Mouse (Mus musculus) lung, embryonic 14.5 days (tissue): ENCODE results near the gene Crtc2. TPM values are rescaled to one million over a fixed set of nuclear protein-coding genes. Genes with fewer than 3 reads are reported as not detected.
"Not testable (repeated sequence)": the region's sequence is repeated elsewhere in the genome, so short reads cannot be mapped to it uniquely, and the experiment has no call there.

Experiments
- ATAC-seq: fragments of 200-750 bp; cut with Nextera tagmentation; 2 replicates; pipeline ENCODE4 v1.8.0; 2017; ENCODE audit warnings: mild to moderate bottlenecking, moderate TSS enrichment, moderate library complexity; ENCODE audit not compliant: insufficient read depth
- DNase-seq: peaks from one replicate; pipeline ENCODE4 v3.0.0-alpha.2; 2015
- H3K27ac ChIP-seq: fragments of 300-500 bp; sonication (generic); 2 replicates; pipeline ENCODE4 v1.5.1; 2014; ENCODE audit warnings: low read depth, mild to moderate bottlenecking, moderate library complexity
- H3K27me3 ChIP-seq: fragments of 300-500 bp; sonication (generic); 2 replicates; pipeline ENCODE4 v1.6.1; 2014; ENCODE audit warnings: low read length, control low read depth; ENCODE audit not compliant: insufficient read depth
- H3K36me3 ChIP-seq: fragments of 300-500 bp; sonication (generic); 2 replicates; pipeline ENCODE4 v1.6.1; 2014; ENCODE audit warnings: control low read depth; ENCODE audit not compliant: insufficient read depth
- H3K4me1 ChIP-seq: fragments of 300-500 bp; sonication (generic); 2 replicates; pipeline ENCODE4 v1.6.1; 2014; ENCODE audit warnings: antibody characterized with exemption, control low read depth; ENCODE audit not compliant: insufficient read depth
- H3K4me2 ChIP-seq: fragments of 300-500 bp; sonication (generic); 2 replicates; pipeline ENCODE4 v1.6.1; 2014; ENCODE audit warnings: mild to moderate bottlenecking
- H3K4me3 ChIP-seq: fragments of 300-500 bp; sonication (generic); 2 replicates; pipeline ENCODE4 v1.5.1; 2014; ENCODE audit warnings: low read depth, low read length
- H3K9ac ChIP-seq: fragments of 300-500 bp; sonication (generic); 2 replicates; pipeline ENCODE4 v1.6.1; 2014
- H3K9me3 ChIP-seq: fragments of 300-500 bp; sonication (generic); 2 replicates; pipeline ENCODE4 v1.6.1; 2016; ENCODE audit warnings: low read depth, low read length, control low read depth
- CTCF ChIP-seq: IDR thresholded peaks from 2 replicates; pipeline ENCODE4 v1.5.1; 2016; ENCODE audit warnings: antibody characterized with exemption, low read depth
- WGBS: fragments of 180-500 bp; shearing (Covaris S2); extraction: QIAGEN DNeasy Blood & Tissue Kit; methylation state at CpG from one replicate; pipeline ENCODE4 v1.1.7; 2014; 5-methylcytosine and 5-hydroxymethylcytosine counted together
- polyA plus RNA-seq: library from polyadenylated mRNA; unstranded; fragments of >200 nt; fragmentation: Nextera tagmentation; extraction: Ambion mirVana; gene quantifications from 2 replicates; pipeline ENCODE4 v1.2.1, GENCODE M21; 2014

Gene Crtc2
- polyA plus RNA-seq, 1 experiment from 2014 or later = 19.3 TPM

DNA sequence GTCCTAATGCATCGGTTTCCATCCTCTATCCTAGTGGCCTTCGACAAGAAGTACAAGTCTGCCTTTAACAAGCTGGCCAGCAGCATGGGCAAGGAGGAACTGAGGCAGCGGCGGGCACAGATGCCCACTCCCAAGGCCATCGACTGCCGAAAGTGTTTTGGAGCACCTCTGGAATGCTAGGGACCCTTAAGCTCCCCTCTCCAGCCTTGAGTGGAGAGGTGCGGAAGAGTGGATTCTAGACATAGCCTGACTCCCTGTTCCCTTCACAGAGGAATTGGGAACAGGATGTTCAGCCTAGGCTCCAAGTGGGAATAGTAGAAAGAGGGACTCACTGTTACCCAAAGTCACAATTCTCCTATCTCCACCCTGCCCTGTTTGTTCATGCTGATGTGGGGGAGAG lies 25.8 kb downstream of the Crtc2 start:
- 94% methylated on average over 7 of the region's 7 CpGs for WGBS
- Histone ChIP-seq H3K27ac (no peak overlapping the region), H3K4me1 (no peaks in the 10 kb centered on the region), H3K36me3 (peaks cover 52% of the 10 kb centered on the region), H3K9ac (no peak overlapping the region), H3K9me3 (no peaks in the 10 kb centered on the region), H3K27me3 (no peaks in the 10 kb centered on the region), H3K4me2 (no peak overlapping the region), H3K4me3 (no peak overlapping the region)
- DNase-seq (no peak), ATAC-seq (no peak)
- TF ChIP-seq CTCF = no peak

DNA sequence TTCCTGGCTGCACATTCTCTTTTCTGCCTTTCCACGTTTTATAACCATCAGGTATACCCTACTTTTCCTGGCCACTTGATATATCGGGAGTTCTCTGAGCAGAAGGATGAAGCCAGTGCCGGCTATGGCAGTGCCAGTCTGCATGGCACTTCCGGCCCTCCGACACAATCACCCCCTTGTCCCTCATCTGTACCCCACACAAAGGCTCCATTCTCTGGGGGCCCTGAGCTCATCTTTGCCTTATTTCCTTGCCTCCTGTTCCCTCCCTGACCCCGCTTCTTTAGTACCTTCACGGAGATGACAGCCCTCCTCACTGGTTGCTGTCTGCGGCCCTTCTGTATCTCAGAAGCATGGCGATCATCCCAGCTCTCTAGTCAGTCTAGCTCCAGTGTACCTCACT lies 26.7 kb downstream of the Crtc2 start:
- Histone ChIP-seq H3K27ac (no peak overlapping the region), H3K4me2 (no peak overlapping the region), H3K27me3 (no peaks in the 10 kb centered on the region), H3K4me3 (no peak overlapping the region), H3K4me1 (no peaks in the 10 kb centered on the region), H3K9ac (no peak overlapping the region), H3K36me3 (peaks cover 42% of the 10 kb centered on the region), H3K9me3 (no peaks in the 10 kb centered on the region)
- DNase-seq (no peak), ATAC-seq (no peak)
- TF ChIP-seq CTCF = no peak
- 87% methylated on average over 9 of the region's 9 CpGs for WGBS

DNA sequence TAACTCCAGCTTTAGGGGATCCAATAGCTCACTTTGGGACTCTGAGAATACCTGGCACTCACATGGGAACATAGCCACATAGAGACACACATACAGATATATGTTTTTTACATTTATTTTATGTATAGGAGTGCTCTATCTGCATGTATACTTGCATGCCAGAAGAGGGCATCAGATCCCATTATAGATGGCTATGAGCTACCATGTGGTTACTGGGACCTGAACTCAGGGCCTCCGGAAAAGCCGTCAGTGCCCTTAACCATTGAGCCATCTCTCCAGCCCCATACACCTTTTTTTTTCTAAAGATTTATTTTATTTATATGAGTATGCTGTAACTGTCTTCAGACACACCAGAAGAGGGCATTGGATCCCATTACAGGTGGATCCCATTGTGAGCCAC lies 30.2 kb downstream of the Crtc2 start:
- no peak for ATAC-seq
- 98% methylated on average over 2 of the region's 2 CpGs for WGBS

DNA sequence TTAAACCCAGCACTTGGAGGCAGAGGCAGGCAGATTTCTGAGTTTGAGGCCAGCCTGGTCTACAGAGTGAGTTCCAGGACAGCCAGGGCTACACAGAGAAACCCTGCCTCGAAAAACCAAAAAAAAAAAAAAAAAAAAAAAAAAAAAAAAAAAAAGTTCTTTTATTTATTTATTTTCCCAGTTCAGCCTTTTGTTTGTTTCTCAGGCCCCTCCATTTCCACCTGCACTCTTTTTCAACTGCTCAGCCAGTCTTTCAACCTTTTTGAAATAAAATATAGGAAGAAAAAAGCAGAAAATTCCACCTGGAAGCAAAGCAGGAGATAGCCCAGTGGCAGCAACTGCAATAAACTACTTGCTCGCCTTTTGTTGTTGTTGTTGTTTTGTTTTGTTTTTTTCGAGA lies 35.4 kb downstream of the Crtc2 start:
- not testable (repeated sequence) for ATAC-seq, H3K36me3 ChIP-seq, H3K27ac ChIP-seq

More for the DNA sequence above, 30.2 kb downstream of the Crtc2 start:
- no peaks in the 10 kb centered on the region for H3K9me3 ChIP-seq
- TF ChIP-seq CTCF = no peak
- H3K27ac ChIP-seq = no peak overlapping the region
- H3K4me3 ChIP-seq = no peak overlapping the region
- peaks cover 14% of the 10 kb centered on the region; the same call in 1 of the 2 replicates for H3K36me3 ChIP-seq
- no peak overlapping the region for H3K4me2 ChIP-seq
- no peaks in the 10 kb centered on the region for H3K4me1 ChIP-seq
- H3K9ac ChIP-seq = no peak overlapping the region
- no peaks in the 10 kb centered on the region for H3K27me3 ChIP-seq
- DNase-seq = no peak

DNA sequence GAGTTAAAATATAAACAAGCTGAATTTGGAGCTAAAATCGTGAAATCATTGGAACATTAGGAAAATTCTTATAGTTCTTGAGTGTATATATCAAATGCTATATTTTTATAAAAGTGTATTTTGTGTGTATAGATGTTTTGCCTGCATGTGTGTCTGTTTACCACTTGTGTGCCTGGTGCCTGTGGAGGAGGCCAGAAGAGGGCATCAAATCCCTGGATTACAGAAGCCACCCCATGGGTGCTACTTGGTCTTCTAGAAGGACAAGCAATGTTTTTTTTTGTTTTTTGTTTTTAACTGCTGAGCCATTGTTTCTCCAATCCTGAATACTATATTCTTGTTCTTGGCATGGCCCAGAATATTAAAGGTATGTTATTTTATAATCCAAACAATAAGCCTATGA lies 36.6 kb downstream of the Crtc2 start:
- H3K4me3 ChIP-seq = no peak overlapping the region
- H3K4me2 ChIP-seq = no peak overlapping the region
- no peak for TF ChIP-seq CTCF
- no peaks in the 10 kb centered on the region for H3K36me3 ChIP-seq
- no peak for DNase-seq
- H3K4me1 ChIP-seq = peaks cover 9% of the 10 kb centered on the region; the same call in 1 of the 2 replicates
- 86% methylated on average over 1 of the region's 1 CpGs for WGBS
- no peaks in the 10 kb centered on the region for H3K27me3 ChIP-seq
- no peaks in the 10 kb centered on the region for H3K9me3 ChIP-seq
- H3K27ac ChIP-seq = no peak overlapping the region
- ATAC-seq = no peak
- no peak overlapping the region for H3K9ac ChIP-seq

More for the DNA sequence above, 35.4 kb downstream of the Crtc2 start:
- WGBS = 63% methylated on average over 2 of the region's 3 CpGs
- H3K9me3 ChIP-seq, H3K9ac ChIP-seq, H3K4me3 ChIP-seq, DNase-seq, H3K27me3 ChIP-seq, H3K4me2 ChIP-seq, H3K4me1 ChIP-seq: not testable (repeated sequence)

DNA sequence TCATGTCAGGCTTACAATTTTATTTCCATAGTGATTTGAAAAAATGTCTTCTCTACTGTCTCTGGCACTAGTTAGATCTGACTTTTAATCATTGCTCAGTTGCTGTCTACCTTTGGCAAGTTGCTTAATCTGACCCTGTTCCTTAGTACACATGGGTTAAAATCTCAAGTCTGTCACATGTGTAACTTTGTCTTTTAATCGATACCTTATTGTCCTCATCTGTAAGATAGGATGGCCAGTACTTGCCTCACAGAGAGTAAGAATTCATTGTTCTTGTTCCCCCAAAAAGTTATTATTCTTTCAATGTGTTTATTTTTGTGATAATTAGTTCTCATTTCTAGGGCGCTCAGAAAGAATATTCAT lies 38.0 kb downstream of the Crtc2 start:
- Histone ChIP-seq H3K36me3 (peaks cover 8% of the 10 kb centered on the region; the same call in 1 of the 2 replicates), H3K4me2 (peak overlapping the region; percentile 57), H3K9me3 (no peaks in the 10 kb centered on the region), H3K4me1 (peaks cover 9% of the 10 kb centered on the region; the same call in 1 of the 2 replicates), H3K27me3 (no peaks in the 10 kb centered on the region), H3K9ac (peak overlapping the region; percentile 55), H3K4me3 (peak overlapping the region; percentile 89), H3K27ac (peak overlapping the region; percentile 87)
- no peak for TF ChIP-seq CTCF
- 33% methylated on average over 2 of the region's 2 CpGs for WGBS
- no peak for ATAC-seq
- DNase-seq = no peak

DNA sequence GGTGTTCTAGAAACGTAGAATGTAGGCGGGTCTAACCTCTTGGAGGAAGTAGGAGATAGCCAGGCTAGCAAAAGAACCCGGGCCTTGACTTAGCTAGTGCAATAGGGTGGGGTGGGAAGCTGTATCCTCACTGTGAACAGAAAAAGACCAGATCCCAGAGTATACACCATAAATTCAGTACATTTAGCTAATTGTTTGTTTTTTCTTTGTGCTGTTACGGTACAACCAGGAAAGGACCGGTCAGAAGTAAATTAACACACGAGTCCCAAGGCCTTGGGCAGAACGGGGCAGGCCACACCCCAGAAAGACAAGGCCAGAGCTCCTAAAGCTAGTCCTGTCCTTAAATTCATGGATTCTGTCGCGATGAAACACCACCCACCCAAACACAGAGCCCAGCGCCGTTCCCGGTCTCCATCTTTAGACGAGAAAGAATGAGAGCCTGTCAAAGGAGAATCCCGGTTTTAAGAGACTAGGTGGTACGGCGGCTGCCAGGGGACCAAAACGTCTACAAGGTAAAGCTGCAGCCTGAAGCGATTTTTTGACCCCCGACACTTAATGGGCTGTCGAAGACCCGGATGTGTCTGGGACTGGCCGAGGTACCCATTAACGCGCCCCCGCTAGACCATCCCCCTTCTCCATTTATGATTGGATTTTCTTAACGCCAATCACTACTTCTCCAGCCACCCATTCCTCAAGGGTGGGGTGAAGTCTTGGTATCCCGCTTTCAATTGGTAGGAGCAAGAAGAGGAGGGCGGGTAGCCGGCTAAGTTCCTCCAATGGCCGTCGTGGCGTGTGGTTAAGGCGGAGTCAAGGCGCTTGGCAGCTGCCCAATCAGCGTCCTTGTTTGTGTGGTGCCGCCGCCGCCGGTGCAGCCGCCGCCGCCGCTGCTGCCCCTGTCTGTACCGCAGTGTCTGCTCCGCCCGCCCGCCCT lies 38.6 kb downstream of the Crtc2 start, which contains the start of gene Gatad2b:
TSS of gene Gatad2b (plus strand) at position 834 of the 931 bp plus-strand sequence.
- Histone ChIP-seq H3K9me3 (no peaks in the 10 kb centered on the region), H3K27ac (peak within 1 kb of the TSS; percentile 96), H3K36me3 (peaks cover 8% of the 10 kb centered on the region; the same call in 1 of the 2 replicates), H3K27me3 (no peaks in the 10 kb centered on the region), H3K4me1 (peaks cover 9% of the 10 kb centered on the region; the same call in 1 of the 2 replicates), H3K9ac (peak within 1 kb of the TSS; percentile 94), H3K4me2 (peak within 1 kb of the TSS; percentile 71), H3K4me3 (peak within 1 kb of the TSS; percentile 89)
- under 1% methylated on average over 44 of the region's 47 CpGs for WGBS
- ATAC-seq (peak; percentile 99), DNase-seq (peak; percentile 100)
- TF ChIP-seq CTCF = no peak
